Mouse (Mus musculus): ENCODE measurements around the gene Cdk7.
"Not testable (repeated sequence)": the region's sequence is repeated elsewhere in the genome, so short reads cannot be mapped to it uniquely, and the experiment has no call there.

The Cdk7 gene

DNA sequence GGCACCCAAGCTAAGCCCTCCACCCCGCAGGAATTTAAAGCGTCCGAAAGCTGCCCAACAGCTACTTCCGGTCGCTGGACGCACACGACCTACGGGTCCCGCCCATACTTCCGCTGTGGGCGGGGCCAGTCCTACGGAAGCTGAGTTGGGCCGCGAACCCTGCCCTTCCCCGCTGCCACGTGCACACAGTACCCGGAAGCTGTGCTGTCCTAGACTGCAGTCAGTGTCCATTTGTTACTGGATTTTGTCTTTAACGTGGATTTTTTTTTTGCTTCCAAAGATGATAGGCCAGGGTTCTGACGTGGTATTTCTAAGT is at the start of gene Cdk7:
Gene Cdk7, minus strand, starts transcription at position 79 of the 316 bp plus-strand sequence.
- DNase-seq (ENCODE audit: extremely low read depth, low read depth), result peak; percentile 87

DNA sequence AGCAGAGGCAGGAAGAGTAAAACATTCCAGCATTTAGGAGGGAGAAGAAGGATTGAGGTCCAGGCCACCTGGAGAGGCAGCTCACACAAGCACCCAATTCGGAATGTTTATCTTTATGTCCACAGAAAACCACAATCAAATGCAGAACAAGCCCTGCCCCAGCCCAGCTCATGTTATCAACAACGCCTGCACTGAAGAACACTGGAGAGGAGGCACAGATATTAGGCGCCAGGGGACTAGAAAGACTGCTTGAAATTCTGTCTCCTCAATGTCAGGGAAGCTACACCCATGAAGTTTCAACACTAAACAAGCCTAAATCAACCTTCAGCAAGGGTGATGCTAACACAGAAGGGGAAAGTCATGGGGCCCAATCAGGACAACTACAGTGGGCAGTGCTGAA is 46.8 kb upstream of the Cdk7 start:
- DNase-seq (ENCODE audit: extremely low read depth, low read depth), result peak; percentile 91

DNA sequence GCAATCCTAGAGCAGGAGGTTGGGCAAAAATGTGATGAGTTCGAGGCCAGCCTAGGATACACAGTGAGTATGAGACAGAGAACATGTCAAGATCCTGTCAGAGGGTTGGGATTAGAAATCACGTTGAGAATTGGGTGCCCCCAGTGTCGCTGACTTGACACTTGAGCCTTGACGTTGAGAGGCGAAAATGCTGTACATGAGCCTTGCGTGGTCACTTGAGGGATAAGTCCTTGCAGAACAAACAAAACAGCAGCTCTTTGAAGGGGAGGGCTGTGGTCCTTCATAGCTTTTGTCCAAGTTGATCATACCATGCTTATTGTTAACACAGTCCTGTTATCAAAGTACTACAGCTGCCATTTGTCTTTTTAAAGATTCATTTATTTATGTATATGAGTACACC is 46.0 kb upstream of the Cdk7 start:
- no peak for DNase-seq (ENCODE audit: extremely low read depth, low read depth)

DNA sequence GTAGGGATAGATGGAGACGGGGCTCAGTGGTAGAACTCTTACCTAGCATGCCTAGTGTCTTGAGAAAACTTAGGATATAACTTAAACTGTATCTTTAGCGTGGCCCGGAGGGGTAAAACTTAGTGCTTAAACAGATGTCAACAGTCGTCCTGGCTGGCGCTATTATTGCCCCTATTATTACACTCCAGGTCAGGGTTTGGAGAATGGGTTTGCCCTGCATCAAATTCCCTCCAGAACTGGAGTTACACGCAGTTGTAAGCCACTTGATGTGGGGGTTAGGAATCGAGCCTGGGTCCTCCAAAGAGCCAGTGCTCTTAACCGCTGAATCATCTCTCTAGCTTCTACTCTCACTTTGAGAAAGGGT is 45.3 kb upstream of the Cdk7 start:
- no peak for DNase-seq (ENCODE audit: extremely low read depth, low read depth)

DNA sequence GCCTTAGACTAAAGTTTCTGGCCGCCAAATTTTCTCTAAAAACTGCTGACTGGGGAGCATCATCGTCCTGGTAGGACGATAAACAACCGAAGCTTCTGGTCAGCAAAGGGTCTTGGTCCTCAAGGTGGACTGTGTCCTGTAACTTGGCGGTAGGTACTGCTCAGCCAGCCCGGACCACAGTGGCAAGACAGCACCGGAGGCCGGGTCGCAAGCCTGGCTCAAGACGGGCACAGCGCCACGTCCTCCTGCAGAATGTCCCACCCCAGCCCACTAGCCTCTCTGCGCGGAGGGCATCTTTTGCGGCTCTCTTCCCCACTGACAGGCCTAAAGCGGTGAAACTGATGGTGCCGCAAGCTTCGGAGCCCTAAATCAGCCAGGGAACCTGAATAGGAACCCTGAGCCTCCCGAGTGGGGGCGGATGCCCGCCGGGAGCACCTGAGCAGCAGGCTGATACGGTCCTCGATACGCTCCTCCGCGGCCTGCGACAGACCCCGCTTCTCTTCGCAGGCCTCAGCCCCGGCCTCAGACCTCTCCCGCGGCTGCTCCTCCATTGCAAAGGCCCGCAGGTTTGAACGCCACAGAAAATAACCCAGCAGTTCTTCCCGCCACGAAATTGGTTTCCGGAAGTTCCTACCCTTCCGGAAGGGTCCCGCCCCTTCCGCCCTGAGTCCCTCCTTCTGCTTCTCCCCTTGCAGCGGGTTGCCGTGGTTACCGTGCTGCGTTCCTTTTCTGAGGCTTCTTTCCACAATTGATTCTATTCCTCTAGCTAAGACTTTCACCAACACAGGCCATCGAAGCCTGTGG is 44.7 kb upstream of the Cdk7 start, which contains the start of gene Cenph:
Gene Cenph, minus strand, starts transcription at position 648 of the 804 bp plus-strand sequence.
- peak; percentile 87 for DNase-seq (ENCODE audit: extremely low read depth, low read depth)

DNA sequence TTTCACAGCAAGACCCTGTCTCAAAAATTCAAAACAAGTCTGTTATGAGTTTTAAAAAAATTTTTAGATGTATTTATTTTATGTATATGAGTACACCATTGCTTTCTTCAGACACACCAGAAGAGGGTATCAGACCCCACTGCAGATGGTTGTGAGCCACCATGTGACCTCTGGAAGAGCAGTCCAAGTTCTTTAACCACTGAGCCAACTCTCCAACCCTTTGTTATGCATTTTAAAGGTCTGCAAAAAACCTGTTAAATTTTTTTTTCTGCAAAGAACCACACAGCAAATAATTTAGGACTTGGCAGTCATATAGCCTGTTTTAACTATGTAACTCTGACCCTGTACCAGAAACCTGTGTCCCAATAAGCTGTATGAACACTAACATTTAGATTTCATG is 44.0 kb upstream of the Cdk7 start:
- DNase-seq (ENCODE audit: extremely low read depth, low read depth), result no peak

DNA sequence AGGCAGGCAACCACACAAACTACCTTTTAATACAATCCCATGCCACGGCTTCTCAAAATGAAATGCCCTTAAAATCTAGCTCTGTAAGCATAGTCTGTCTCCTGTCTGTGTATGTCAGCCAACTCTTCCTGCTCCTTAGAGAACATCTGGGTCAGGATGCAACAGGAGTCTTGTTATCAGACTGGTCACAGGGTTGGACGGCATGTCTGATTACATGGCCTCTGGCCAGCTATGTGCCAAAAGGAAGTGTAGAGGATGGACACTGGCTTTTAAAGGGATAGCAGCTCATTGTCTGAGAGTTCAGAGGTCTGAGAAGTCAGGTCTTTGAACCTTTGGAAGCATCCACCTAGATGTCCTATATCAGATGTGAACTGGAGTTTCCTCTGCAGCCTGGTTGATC is 24.6 kb upstream of the Cdk7 start:
- no peak for DNase-seq (ENCODE audit: extremely low read depth, low read depth)

DNA sequence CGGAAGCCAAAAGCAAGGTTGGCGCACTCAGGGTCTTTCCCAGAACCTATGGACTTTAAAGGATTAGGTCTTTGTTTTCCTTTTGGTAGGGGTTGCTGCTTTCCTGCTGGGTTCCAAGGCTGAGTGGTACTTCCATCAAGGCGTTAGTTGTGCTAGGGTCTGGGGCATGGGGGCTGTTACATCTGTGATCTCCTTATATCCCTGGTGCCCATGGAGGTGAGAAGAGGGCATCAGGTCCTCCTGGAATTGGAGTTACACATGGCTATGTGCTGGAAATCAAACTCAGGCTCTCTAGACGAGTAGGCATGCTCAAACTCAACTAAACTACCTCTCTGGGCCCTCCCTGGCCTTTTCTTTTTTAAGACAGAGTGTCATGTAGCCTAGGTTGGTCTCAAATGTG is 23.4 kb upstream of the Cdk7 start:
- no peak for DNase-seq (ENCODE audit: extremely low read depth, low read depth)

DNA sequence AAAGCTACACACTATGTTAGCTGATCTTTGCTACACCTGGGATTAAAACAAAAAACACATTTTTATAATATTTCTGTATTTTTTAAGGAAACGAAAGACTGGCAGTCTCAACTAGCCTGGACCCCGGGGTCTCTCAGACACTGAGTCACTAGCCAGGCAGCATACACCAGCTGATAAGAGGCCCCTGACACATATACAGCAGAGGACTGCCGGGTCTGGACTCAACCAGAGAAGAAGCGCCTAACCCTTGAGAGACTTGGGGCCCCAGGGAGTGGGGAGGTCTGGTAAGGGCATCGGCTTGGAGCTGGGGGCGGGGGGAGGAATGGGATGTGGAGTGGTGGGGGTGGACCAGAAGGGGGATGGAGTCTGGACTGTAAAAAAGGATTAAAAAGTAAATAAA is 22.3 kb upstream of the Cdk7 start:
- no peak for DNase-seq (ENCODE audit: extremely low read depth, low read depth)

DNA sequence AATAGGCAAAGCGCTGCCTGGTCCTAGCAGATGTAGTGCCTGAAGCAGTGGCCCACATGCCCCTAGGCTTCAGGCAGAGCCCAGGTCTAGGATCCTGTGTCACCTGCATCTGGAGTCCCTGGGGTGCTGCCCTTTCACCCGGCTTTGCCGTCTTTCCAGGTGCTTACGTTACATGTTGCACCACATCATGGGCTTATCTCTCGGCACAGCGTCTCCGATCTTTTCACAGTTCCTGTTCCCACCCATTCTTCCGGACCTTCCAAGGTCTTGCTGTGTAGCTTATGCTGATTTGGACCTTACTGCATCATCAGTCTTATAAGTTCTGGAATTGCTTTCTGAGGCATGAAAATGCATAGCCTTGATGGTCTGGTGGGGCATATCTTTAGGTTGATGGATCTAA is 21.8 kb upstream of the Cdk7 start:
- peak; percentile 54 for DNase-seq (ENCODE audit: extremely low read depth, low read depth)

DNA sequence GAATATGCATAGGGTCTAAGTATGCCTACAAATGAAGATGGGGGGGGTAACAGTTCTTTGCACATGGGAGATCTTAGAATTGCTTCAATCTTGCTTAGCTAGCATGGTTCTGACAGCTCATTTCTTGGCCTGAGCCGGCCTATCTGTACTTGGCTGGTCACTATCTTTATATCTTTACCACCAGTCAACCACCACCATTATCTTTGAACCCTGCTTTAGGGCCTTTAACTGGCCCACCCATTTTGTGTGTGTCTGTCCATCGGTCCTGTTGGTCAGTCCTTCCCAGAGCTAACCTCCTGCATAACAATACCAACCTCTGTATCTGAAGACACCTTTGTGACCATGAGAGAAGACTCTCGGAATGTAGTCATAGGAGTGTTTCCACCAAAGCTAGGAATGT is 20.7 kb upstream of the Cdk7 start:
- no peak for DNase-seq (ENCODE audit: extremely low read depth, low read depth)

DNA sequence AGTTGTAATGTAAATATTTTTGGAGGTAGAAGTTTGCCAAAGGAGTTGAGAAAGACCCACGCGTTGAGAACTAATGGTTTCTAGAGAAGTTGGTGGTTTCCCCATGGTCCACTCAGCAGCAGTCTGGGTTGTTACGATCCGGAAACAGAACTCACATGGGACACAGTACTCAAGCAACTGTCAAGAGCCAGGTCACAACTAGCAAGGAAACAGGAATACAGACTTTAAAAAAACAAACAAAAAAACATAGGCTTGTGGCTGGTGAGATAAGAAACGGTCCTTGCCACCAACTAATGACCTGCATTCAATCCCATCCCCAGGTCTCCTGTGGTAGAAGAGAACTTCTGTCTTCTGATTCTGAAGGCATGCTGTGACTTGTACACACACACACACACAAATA is 20.1 kb upstream of the Cdk7 start:
- no peak for DNase-seq (ENCODE audit: extremely low read depth, low read depth)

DNA sequence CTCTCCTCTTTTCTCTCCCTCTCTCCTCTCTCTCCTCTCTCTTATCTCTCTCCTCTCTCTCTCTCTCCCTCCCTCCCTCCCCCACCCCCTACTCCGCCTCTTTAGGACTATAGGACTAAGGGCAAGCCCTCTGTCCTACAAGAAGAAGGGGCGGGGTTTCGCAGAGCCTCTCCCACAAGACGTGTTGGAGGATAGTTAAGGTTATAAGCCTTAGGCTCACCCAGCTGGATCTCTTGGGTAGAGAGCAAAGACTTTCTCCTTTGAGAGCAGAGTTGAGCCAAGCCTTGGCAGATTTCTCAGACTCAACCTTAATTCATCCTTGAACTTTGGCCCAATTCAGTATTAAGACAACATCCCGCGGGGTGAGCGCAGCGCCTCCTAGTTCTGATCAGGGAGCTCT is 17.9 kb upstream of the Cdk7 start:
- DNase-seq (ENCODE audit: extremely low read depth, low read depth), result no peak

DNA sequence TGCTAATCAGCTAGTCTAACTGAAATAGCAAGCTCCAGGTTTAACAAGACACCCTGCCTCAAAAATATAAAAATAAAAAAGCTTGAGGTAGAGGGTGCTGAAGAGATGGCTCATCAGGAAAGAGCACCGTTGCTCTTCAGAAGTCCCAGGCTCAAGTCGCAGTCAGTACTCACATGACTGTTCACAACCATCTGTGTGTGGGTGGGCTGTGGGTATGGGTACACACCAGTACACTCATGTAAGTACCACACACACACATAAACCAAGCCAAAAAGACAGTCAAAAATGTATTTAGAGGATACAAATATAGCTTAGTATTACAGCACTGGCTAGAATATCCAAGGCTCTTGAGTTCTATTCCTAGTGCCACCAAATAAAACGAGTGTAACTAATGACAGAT is 15.4 kb upstream of the Cdk7 start:
- no peak for DNase-seq (ENCODE audit: extremely low read depth, low read depth)

DNA sequence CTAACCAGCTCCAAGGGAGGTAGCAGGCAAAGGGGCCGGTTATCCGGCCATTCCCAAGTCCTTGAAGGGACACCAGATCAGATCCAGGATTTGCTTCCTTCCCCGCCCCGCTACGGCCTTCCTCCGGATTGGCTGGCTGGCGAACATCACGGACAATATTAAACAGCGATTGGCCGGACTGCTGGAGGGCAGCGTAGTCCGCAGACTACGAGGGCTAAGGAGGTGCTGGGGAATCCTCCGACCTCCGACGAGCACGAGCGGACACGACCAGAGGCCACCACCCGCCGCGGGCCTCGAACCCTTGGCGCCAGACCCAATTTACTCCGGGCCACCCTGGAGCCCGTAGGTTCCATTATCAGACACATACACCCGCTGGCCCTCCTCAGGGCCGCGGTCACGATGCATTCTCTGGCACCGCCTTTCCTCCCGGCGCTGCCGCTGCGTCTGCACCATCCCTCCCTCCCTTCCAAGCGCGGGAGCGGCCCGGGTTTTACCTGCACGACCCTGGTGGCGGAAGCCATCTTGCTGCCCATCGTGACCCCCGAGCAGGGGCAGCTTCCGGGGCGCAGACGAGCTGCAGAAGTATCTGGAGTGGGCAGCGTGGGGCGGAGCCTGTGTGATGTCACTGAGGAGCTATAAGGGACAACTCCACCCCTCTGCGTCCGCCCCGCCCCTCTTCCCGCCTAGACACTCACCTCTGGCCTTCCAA is 13.5 kb upstream of the Cdk7 start, which contains the start of gene Mrps36:
Gene Mrps36, minus strand, starts transcription at position 624 of the 709 bp plus-strand sequence.
- DNase-seq (ENCODE audit: extremely low read depth, low read depth), result peak; percentile 86

DNA sequence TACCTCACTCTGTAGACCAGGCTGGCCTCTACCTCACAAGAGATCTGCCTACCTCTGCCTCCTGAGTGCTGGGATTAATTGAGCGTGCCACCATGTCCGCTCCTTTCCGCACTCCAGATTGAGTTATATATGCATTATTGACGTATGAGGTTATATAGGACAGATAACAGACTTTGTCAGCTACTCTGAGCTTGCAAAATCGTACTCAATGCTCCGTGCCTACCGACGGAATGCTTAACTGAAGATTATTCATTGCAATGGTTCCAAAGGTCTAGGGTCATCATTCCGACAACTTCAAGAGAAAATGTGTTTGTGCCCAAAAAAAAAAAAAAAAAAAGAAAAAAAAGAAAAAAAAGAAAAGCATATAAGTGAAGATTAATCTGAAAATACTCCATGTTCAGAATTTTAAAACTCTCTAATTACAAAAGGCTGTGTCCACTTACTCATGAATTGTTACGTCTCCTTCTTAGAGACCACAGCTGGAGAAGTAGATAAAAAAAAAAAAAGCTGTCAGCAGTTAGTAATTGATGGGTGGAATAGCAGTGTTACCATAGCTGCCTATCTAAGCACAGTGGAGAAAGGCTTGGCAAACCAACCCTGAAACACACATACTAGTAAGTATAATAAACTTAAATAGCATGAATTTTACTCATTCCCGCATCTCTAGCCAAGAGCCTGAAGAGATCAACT is 12.8 kb upstream of the Cdk7 start:
- DNase-seq (ENCODE audit: extremely low read depth, low read depth), result peak; percentile 88

DNA sequence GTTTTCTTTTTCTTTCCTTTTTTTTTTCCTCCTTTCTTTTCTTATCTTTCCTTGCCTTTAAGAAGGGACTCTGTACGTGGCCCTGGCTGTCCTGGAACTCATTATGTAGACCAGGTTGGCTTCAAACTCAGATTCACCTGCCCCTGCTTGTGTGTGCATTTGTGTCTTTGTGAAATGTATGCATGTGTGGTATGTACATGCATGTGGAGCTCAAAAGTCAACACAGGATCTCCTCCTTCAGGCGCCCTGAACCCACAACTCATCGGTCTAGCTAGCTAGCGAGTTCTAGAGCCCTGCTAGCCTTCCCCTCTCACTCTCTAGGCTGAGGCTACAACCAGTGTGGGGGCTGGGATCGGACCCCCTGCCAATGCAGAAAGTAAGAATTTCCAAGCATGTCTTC is 12.1 kb upstream of the Cdk7 start:
- DNase-seq (ENCODE audit: extremely low read depth, low read depth), result no peak

DNA sequence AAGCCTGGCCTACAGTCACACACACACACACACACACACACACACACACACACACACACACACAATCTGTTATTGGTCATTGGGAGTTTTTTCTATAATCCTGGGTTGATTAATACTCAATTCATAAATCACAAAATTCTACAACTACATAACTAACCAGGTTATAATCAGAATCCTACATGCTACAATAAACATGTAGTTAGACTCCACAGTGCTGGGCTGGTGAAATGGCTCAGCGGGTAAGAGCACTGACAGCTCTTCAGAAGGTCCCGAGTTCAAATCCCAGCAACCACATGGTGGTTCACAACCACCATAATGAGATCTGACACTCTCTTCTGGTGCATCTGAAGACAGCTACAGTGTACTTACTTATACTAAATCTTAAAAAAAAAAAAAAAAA is 2.0 kb upstream of the Cdk7 start:
- DNase-seq (ENCODE audit: extremely low read depth, low read depth), result no peak

DNA sequence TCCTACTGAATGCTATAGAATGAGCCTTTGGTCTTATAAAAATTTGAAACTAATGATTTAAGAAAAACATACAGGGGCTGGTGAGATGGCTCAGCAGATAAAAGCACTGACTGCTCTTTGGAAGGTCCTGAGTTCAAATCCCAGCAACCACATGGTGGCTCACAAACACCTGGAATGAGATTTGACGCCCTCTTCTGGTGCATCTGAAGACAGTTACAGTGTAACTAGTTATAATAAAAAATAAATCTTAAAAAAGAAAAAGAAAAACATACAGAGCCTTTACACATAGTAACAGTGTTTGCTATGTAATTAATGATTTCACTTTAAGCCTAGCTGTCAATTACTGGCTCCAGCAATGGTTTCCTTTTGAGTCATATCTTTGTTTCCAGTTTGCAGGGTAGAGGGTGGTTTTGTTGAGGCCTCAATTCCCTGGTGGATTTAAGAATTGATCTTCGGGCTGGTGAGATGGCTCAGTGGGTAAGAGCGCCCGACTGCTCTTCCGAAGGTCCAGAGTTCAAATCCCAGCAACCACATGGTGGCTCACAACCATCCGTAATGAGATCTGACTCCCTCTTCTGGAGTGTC is 815 bp upstream of the Cdk7 start:
- not testable (repeated sequence) for DNase-seq (ENCODE audit: extremely low read depth, low read depth)

DNA sequence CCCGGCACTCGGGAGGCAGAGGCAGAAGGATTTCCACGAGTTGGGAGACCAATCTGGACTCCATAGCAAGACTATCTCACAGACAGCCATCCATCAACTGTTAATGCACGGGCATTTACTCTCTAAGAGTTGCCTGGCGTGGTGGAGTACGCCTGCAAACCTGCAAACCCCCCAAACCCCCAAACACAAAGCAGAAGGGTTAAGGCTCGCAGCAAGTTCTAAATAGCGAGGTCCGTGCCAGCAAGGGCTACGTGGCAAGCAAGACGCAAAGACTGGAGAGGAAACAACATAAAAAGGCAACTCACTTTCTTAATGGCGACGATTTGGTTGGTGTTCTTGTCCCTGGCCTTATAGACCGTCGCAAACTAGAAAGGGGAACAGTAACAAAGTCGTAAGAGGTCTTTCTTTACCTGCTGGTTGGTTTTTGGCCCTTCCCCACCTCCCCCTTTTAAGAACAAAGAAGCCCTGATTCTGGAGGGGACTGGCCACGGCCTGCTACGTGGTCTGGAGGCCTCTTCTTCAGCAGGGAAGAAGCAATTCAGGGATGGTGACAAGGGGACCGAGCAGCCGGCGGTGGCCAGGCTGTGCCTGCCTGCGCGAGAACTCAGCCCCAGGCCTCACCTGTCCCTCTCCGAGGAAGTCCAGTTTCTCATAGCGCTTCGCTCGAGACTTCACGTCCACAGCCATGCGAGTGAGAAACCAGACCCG is 432 bp downstream of the Cdk7 start:
- DNase-seq (ENCODE audit: extremely low read depth, low read depth), result no peak

DNA sequence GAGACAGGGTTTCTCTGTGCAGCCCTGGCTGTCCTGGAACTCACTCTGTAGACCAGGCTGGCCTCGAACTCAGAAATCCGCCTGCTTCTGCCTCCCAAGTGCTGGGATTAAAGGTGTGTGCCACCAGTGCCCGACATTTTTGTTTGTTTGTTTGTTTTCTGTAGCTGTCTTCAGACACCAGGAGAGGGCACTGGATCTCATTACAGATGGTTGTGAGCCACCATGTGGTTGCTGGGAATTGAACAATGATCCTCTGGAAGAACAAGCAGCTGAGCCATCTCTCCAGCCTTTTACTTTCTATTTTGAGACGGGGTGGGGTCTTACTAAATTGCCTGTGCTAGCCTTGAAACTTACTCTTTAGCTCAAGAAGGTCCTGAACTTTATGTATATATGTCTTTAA is 2.2 kb downstream of the Cdk7 start:
- DNase-seq (ENCODE audit: extremely low read depth, low read depth), result not testable (repeated sequence)

All from MEL-GATA-1-ER (cell line).